Mouse (Mus musculus) frontal cortex, postnatal 25 days (tissue): ENCODE results near the gene Guk1.
A peak's percentile ranks its signal among the peaks of the same experiment; 100 is the strongest.

Source experiments
- DNase-seq, 2 experiments: peaks; one replicate each; pipeline ENCODE4 v3.0.0; 2022; ENCODE audit warnings: low spot score in 2 of 2

Gene Guk1

GRCm38 (mm10) chr11:59163255-59164236, 28.5 kb downstream of the Guk1 start, which contains the start of gene Iba57:
Gene Iba57, minus strand, starts transcription at chr11:59163739.
- DNase-seq: peak; percentile 96 to 97

GRCm38 (mm10) chr11:59162443-59163254, 29.4 kb downstream of the Guk1 start:
- DNase-seq: no peak

- DNase-seq: no peak
Observed at GRCm38 (mm10) chr11:59161398-59161797, 30.6 kb downstream of the Guk1 start.

- no peak for DNase-seq
Observed at GRCm38 (mm10) chr11:59159558-59159957, 32.5 kb downstream of the Guk1 start.

GRCm38 (mm10) chr11:59159099-59159498, 32.9 kb downstream of the Guk1 start:
- DNase-seq: no peak

GRCm38 (mm10) chr11:59155900-59156299, 36.1 kb downstream of the Guk1 start:
- DNase-seq: no peak

GRCm38 (mm10) chr11:59154220-59154619, 37.8 kb downstream of the Guk1 start:
- no peak for DNase-seq

- no peak for DNase-seq
Observed at GRCm38 (mm10) chr11:59151729-59152128, 40.3 kb downstream of the Guk1 start.

- no peak for DNase-seq
Observed at GRCm38 (mm10) chr11:59149302-59149701, 42.7 kb downstream of the Guk1 start.

- DNase-seq: no peak
Observed at GRCm38 (mm10) chr11:59142962-59143361, 49.0 kb downstream of the Guk1 start.

GRCm38 (mm10) chr11:59141772-59142370, 50.1 kb downstream of the Guk1 start:
- no peak for DNase-seq

- no peak for DNase-seq
Observed at GRCm38 (mm10) chr11:59138537-59139486, 53.2 kb downstream of the Guk1 start.

GRCm38 (mm10) chr11:59136994-59137706, 54.9 kb downstream of the Guk1 start:
- no peak for DNase-seq

GRCm38 (mm10) chr11:59135904-59136452, 56.0 kb downstream of the Guk1 start, which contains the start of gene Obscn:
Gene Obscn, minus strand, starts transcription at chr11:59136402.
- DNase-seq: no peak

- DNase-seq: no peak
Observed at GRCm38 (mm10) chr11:59135051-59135820, 56.8 kb downstream of the Guk1 start.

- DNase-seq: no peak
Observed at GRCm38 (mm10) chr11:59134373-59134997, 57.5 kb downstream of the Guk1 start.
